Mouse (Mus musculus) liver, embryonic 14.5 days (tissue): ENCODE measurements around the gene Slx1b.

Experiments
- CTCF ChIP-seq: IDR thresholded peaks from 2 replicates; pipeline ENCODE4 v1.5.1; 2016; ENCODE audit warnings: antibody characterized with exemption, low read depth, control low read depth
- EP300 ChIP-seq: IDR thresholded peaks from 2 replicates; pipeline ENCODE4 v1.6.1; 2016; ENCODE audit warnings: antibody characterized with exemption, low read depth

GRCm38 (mm10) chr7:126725077-126725476 lies 29.5 kb upstream of the Slx1b start:
- TF ChIP-seq CTCF: no peak
- TF ChIP-seq EP300: no peak
